Mouse (Mus musculus): ENCODE results near the gene Prn. TPM values are rescaled to one million over a fixed set of nuclear protein-coding genes. Genes with fewer than 3 reads are reported as not detected.

The Prn gene
- polyA plus RNA-seq, 1 experiment from 2014 or later, result not detected

GRCm38 (mm10) chr2:131939404-131940111 lies 29.8 kb downstream of the Prn start:
- Histone ChIP-seq H3K9ac (no peak overlapping the region), H3K36me3 (no peaks in the 10 kb centered on the region), H3K9me3 (no peaks in the 10 kb centered on the region), H3K4me1 (peaks cover 8% of the 10 kb centered on the region; the same call in 1 of the 2 replicates), H3K27me3 (no peaks in the 10 kb centered on the region), H3K27ac (no peak overlapping the region), H3K4me2 (no peak overlapping the region), H3K4me3 (no peak overlapping the region)
- WGBS, result 33% methylated on average over 8 of the region's 8 CpGs
- no peak for ATAC-seq (ENCODE audit: borderline replicate concordance, extremely low read depth, low FRiP score, low TSS enrichment)

GRCm38 (mm10) chr2:131940506-131940905 lies 30.7 kb downstream of the Prn start:
- H3K9ac ChIP-seq, result no peak overlapping the region
- WGBS, result 47% methylated on average over 3 of the region's 3 CpGs
- ATAC-seq (ENCODE audit: borderline replicate concordance, extremely low read depth, low FRiP score, low TSS enrichment), result no peak
- H3K4me1 ChIP-seq, result peaks cover 5% of the 10 kb centered on the region; the same call in 1 of the 2 replicates
- no peak overlapping the region for H3K27ac ChIP-seq
- H3K27me3 ChIP-seq, result no peaks in the 10 kb centered on the region
- no peaks in the 10 kb centered on the region for H3K9me3 ChIP-seq
- H3K4me3 ChIP-seq, result no peak overlapping the region
- H3K36me3 ChIP-seq, result no peaks in the 10 kb centered on the region
- no peak overlapping the region for H3K4me2 ChIP-seq

GRCm38 (mm10) chr2:131941501-131941900 lies 31.7 kb downstream of the Prn start:
- ATAC-seq (ENCODE audit: borderline replicate concordance, extremely low read depth, low FRiP score, low TSS enrichment), result no peak
- WGBS, result 86% methylated on average over 6 of the region's 6 CpGs
- H3K4me3 ChIP-seq, result no peak overlapping the region

GRCm38 (mm10) chr2:131944370-131944769 lies 34.6 kb downstream of the Prn start:
- Histone ChIP-seq H3K9ac (no peak overlapping the region), H3K4me2 (no peak overlapping the region), H3K36me3 (no peaks in the 10 kb centered on the region), H3K27ac (peak overlapping the region; percentile 46; the same call in 1 of the 2 replicates), H3K27me3 (no peaks in the 10 kb centered on the region), H3K9me3 (no peaks in the 10 kb centered on the region), H3K4me1 (0 out of 2 replicates have a peak, but pooled peaks cover 5% of the 10 kb centered on the region), H3K4me3 (no peak overlapping the region)
- WGBS, result 17% methylated on average over 1 of the region's 1 CpGs
- ATAC-seq (ENCODE audit: borderline replicate concordance, extremely low read depth, low FRiP score, low TSS enrichment), result no peak

More at GRCm38 (mm10) chr2:131941501-131941900, 31.7 kb downstream of the Prn start:
- H3K27ac ChIP-seq, result no peak overlapping the region
- no peaks in the 10 kb centered on the region for H3K27me3 ChIP-seq
- peaks cover 4% of the 10 kb centered on the region; the same call in 1 of the 2 replicates for H3K4me1 ChIP-seq
- H3K9me3 ChIP-seq, result no peaks in the 10 kb centered on the region
- H3K9ac ChIP-seq, result no peak overlapping the region
- no peak overlapping the region for H3K4me2 ChIP-seq
- H3K36me3 ChIP-seq, result no peaks in the 10 kb centered on the region

- Histone ChIP-seq H3K27ac (peak overlapping the region; percentile 51), H3K4me1 (0 out of 2 replicates have a peak, but pooled peaks cover 5% of the 10 kb centered on the region), H3K4me2 (no peak overlapping the region), H3K9ac (no peak overlapping the region), H3K4me3 (no peak overlapping the region), H3K36me3 (no peaks in the 10 kb centered on the region), H3K27me3 (0 out of 2 replicates have a peak, but pooled peaks cover under 1% of the 10 kb centered on the region), H3K9me3 (no peaks in the 10 kb centered on the region)
- no peak for ATAC-seq (ENCODE audit: borderline replicate concordance, extremely low read depth, low FRiP score, low TSS enrichment)
- WGBS, result 55% methylated on average over 8 of the region's 8 CpGs
Measured at GRCm38 (mm10) chr2:131945225-131945624, 35.5 kb downstream of the Prn start.

DNA sequence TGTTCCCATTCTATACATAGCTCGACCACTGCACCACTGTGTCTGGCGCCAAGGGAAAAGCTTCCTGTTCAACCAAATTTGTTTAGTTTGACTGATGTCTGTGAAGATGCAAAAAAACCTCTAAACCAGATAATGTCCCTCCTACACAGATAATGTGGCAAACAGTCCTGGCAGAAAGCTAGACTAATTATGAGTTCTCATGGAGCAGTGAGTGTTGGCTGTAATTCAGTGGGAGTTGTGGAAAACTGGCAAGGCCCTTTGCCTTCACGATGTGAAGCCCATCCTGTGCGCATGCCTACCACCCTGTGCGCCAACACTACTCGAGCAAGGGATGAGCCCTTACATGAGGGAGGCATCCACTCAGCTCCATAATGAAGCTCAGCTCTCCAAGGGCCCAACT lies 36.0 kb downstream of the Prn start:
- H3K27me3 ChIP-seq, result peaks cover 6% of the 10 kb centered on the region; the same call in 1 of the 2 replicates
- no peak for ATAC-seq (ENCODE audit: borderline replicate concordance, extremely low read depth, low FRiP score, low TSS enrichment)
- H3K36me3 ChIP-seq, result no peaks in the 10 kb centered on the region
- H3K27ac ChIP-seq, result peak overlapping the region; percentile 51
- 70% methylated on average over 6 of the region's 6 CpGs for WGBS
- H3K9ac ChIP-seq, result no peak overlapping the region
- peaks cover 8% of the 10 kb centered on the region; the same call in 1 of the 2 replicates for H3K4me1 ChIP-seq
- H3K4me2 ChIP-seq, result no peak overlapping the region
- no peaks in the 10 kb centered on the region for H3K9me3 ChIP-seq
- no peak overlapping the region for H3K4me3 ChIP-seq

- Histone ChIP-seq H3K9ac (no peak overlapping the region), H3K27ac (peak overlapping the region; percentile 51; the same call in 1 of the 2 replicates), H3K27me3 (peaks cover 6% of the 10 kb centered on the region; the same call in 1 of the 2 replicates), H3K36me3 (no peaks in the 10 kb centered on the region), H3K4me2 (no peak overlapping the region), H3K4me1 (peaks cover 9% of the 10 kb centered on the region; the same call in 1 of the 2 replicates), H3K4me3 (no peak overlapping the region), H3K9me3 (no peaks in the 10 kb centered on the region)
- ATAC-seq (ENCODE audit: borderline replicate concordance, extremely low read depth, low FRiP score, low TSS enrichment), result no peak
- WGBS, result 77% methylated on average over 16 of the region's 16 CpGs
Measured at GRCm38 (mm10) chr2:131946351-131946750, 36.6 kb downstream of the Prn start.

DNA sequence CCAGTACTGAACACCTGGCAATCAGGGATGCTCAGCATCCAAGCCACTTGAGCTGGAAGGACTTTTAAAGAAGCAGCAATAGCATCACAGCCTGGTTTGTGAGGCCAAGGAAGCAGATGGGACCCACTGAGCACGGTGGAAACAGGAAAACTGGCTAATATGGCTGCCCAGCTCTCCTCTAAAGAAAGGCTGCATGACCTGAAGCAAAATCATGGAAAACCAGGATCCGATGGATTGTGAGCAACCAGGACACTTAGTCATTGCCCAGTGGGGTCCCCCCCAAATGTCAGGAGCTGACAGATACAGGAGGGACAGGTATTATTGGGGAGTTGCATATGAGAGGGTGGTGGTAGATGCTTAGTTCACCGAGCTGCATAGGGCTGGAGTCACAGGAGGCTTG lies 38.4 kb downstream of the Prn start:
- Histone ChIP-seq H3K9me3 (no peaks in the 10 kb centered on the region), H3K27ac (no peak overlapping the region), H3K9ac (no peak overlapping the region), H3K4me3 (no peak overlapping the region), H3K4me1 (peaks cover 16% of the 10 kb centered on the region), H3K27me3 (peaks cover 15% of the 10 kb centered on the region; the same call in 1 of the 2 replicates), H3K36me3 (no peaks in the 10 kb centered on the region), H3K4me2 (no peak overlapping the region)
- ATAC-seq (ENCODE audit: borderline replicate concordance, extremely low read depth, low FRiP score, low TSS enrichment), result no peak
- WGBS, result 63% methylated on average over 3 of the region's 3 CpGs

- Histone ChIP-seq H3K36me3 (no peaks in the 10 kb centered on the region), H3K27me3 (peaks cover 21% of the 10 kb centered on the region; the same call in 1 of the 2 replicates), H3K4me1 (peaks cover 19% of the 10 kb centered on the region), H3K4me3 (no peak overlapping the region), H3K9ac (no peak overlapping the region), H3K9me3 (no peaks in the 10 kb centered on the region), H3K4me2 (no peak overlapping the region), H3K27ac (peak overlapping the region; percentile 12; the same call in 1 of the 2 replicates)
- 60% methylated on average over 11 of the region's 11 CpGs for WGBS
- ATAC-seq (ENCODE audit: borderline replicate concordance, extremely low read depth, low FRiP score, low TSS enrichment), result no peak
Measured at GRCm38 (mm10) chr2:131948916-131949639, 39.3 kb downstream of the Prn start.

DNA sequence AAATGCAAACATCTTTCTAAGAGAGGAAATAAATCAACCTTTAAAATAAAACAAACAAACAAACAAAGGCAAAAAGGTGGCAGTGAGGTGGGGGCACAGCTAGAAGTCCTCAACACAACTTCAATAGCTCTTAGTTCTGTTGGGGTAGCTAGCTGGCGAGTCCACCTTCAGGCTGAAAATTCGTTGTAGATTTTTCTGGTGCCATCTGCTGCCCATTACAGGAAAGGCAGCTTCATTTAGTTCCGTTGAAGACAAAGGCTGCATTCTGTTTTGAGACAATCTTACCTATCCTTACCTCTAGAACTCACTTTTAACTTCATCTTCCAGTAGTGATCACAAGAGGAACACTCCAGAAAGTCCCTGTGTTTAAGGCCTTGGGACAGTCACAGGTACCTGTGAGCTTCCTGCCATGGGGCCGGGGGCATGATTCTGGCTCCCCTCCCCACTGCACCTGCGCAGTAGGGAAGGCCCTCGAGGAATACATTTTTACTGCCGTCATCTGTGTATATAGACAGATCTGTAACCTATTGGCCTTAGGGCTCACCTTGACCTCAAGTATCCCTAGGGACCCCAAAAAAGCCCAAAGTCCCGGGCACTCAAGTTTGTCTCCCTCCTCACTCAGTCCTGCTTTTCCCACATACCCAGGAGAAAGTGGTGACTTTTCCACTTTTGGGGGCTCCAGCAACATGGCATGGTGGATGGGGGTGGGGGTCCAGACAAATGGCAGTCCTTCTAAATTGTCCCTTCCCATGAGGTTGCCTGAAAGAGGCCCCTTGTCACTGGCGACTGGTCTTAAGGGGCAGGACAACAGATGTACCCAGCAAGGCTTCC lies 40.2 kb downstream of the Prn start:
- peaks cover 22% of the 10 kb centered on the region for H3K4me1 ChIP-seq
- no peaks in the 10 kb centered on the region for H3K9me3 ChIP-seq
- no peak overlapping the region for H3K9ac ChIP-seq
- peaks cover 24% of the 10 kb centered on the region; the same call in 1 of the 2 replicates for H3K27me3 ChIP-seq
- 36% methylated on average over 9 of the region's 9 CpGs for WGBS
- no peaks in the 10 kb centered on the region for H3K36me3 ChIP-seq
- no peak overlapping the region for H3K4me3 ChIP-seq
- ATAC-seq (ENCODE audit: borderline replicate concordance, extremely low read depth, low FRiP score, low TSS enrichment), result 0 out of 2 replicates have a peak, but pooled peaks have one; percentile 21
- H3K4me2 ChIP-seq, result 0 out of 2 replicates have a peak overlapping the region, but pooled peaks have one; percentile 3
- peak overlapping the region; percentile 38; the same call in 1 of the 2 replicates for H3K27ac ChIP-seq

- H3K4me1 ChIP-seq, result peaks cover 28% of the 10 kb centered on the region
- no peaks in the 10 kb centered on the region for H3K9me3 ChIP-seq
- H3K4me3 ChIP-seq, result peak within 1 kb of the TSS; percentile 6
- H3K4me2 ChIP-seq, result peak within 1 kb of the TSS; percentile 3; the same call in 1 of the 2 replicates
- 6% methylated on average over 11 of the region's 11 CpGs for WGBS
- ATAC-seq (ENCODE audit: borderline replicate concordance, extremely low read depth, low FRiP score, low TSS enrichment), result peak; percentile 47; the same call in 1 of the 2 replicates
- H3K27me3 ChIP-seq, result peaks cover 24% of the 10 kb centered on the region; the same call in 1 of the 2 replicates
- H3K27ac ChIP-seq, result peak within 1 kb of the TSS; percentile 38; the same call in 1 of the 2 replicates
- no peaks in the 10 kb centered on the region for H3K36me3 ChIP-seq
- H3K9ac ChIP-seq, result no peak within 1 kb of the TSS
Measured at GRCm38 (mm10) chr2:131950598-131951095, 40.9 kb downstream of the Prn start, which contains the start of gene Prnd. Prnd (plus strand) TSS chr2:131950861.

Measured in lung, embryonic 15.5 days (tissue).